Mouse (Mus musculus) cortical plate, adult 2 months (tissue): ENCODE results near the gene Pofut1.

ENCODE experiments used
- CTCF ChIP-seq: fragments of 200-500 bp; IDR thresholded peaks from 2 replicates; pipeline ENCODE4 v1.5.1; 2011; ENCODE audit warnings: mild to moderate bottlenecking, control low read depth, low read length; ENCODE audit not compliant: insufficient read depth; ENCODE audit errors: extremely low read depth
- POLR2A ChIP-seq: fragments of 200-500 bp; IDR thresholded peaks from 2 replicates; pipeline ENCODE4 v1.6.1; 2011; ENCODE audit warnings: mild to moderate bottlenecking, low read length, control low read depth; ENCODE audit not compliant: insufficient read depth; ENCODE audit errors: extremely low read depth

- TF ChIP-seq POLR2A (no peak), CTCF (no peak)
Measured at GRCm38 (mm10) chr2:153308586-153308985, 67.3 kb downstream of the Pofut1 start.
